Mouse (Mus musculus) adrenal gland, adult 2 months (tissue): Measurements from ENCODE around the gene Hvcn1. TPM values are rescaled to one million over a fixed set of nuclear protein-coding genes. Genes with fewer than 3 reads are reported as not detected.
"Not testable (repeated sequence)": the region's sequence is repeated elsewhere in the genome, so short reads cannot be mapped to it uniquely, and the experiment has no call there.

Experiments used
- DNase-seq: peaks from one replicate; pipeline ENCODE4 v3.0.0; 2021
- polyA plus RNA-seq: library from polyadenylated mRNA; depleted of rRNA; stranded (reverse); fragments of >200 nt; gene quantifications from 2 replicates; pipeline ENCODE4 v1.2.3, GENCODE M21; 2012
- total RNA-seq, 2 experiments: library from RNA; stranded (reverse); gene quantifications; 2 replicates each; pipeline ENCODE4 v1.2.3; 2021

Hvcn1 gene
- total and polyA plus RNA-seq, 3 experiments = 1.8 to 2.5 (median 2.4) TPM

DNA sequence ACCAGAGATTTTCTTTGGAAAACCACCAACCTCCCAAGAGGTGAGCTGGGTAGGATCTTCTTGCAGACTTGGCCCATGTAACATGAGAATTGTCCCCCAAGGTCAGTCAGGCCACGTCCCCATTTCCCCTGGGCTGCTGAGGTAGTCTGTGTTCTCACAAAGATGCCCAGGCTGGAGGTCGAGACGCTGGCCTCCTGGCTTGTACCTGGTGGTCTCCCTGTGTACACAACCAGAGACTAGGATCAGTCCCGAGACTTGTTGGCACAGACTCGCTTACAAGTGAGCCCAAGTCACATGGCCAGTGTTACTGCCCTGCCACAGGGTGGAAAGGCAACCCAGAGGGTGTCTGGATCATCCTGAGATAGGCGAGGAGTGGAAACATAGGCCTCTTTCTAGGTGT lies 4.7 kb upstream of the Hvcn1 start:
- no peak for DNase-seq

DNA sequence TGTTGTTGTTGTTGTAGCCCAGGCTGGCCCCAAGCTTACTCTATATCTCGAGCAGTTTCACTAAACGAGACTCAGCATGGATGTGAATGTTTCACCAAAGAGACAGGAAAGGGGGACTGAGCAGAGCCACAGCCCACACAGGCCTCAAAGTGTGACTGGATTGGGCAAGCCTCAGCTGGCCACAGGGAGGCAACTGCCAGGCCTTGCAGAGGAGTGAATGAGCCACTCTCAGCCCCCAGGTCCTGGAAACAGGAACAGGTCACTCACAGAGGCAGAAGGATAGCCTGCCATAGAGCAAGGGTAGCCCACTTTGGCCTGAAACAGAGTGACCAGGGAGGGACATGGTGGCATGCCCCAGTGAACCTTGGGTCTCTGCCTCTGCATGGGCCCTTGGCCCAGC lies 2.4 kb upstream of the Hvcn1 start:
- DNase-seq = no peak

DNA sequence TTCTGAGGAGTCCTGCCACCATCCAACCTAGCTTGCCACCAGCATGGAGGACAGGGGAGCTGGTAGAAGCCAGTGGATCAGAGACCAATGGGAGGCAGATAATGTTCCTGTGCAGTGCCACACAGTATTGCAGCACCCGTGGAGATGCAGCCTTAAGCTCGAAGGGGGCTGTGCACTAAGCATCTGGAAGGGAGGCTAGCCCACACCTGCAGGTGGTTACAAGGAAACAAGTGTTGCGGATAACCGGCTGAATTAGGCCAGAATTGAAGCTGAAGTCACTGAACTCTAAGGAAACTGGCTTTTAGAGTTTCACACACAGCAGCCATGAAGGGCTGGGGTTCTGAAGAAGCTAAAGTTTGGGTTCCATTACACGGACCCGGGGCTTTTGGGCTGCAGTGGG lies 2.3 kb downstream of the Hvcn1 start:
- no peak for DNase-seq

DNA sequence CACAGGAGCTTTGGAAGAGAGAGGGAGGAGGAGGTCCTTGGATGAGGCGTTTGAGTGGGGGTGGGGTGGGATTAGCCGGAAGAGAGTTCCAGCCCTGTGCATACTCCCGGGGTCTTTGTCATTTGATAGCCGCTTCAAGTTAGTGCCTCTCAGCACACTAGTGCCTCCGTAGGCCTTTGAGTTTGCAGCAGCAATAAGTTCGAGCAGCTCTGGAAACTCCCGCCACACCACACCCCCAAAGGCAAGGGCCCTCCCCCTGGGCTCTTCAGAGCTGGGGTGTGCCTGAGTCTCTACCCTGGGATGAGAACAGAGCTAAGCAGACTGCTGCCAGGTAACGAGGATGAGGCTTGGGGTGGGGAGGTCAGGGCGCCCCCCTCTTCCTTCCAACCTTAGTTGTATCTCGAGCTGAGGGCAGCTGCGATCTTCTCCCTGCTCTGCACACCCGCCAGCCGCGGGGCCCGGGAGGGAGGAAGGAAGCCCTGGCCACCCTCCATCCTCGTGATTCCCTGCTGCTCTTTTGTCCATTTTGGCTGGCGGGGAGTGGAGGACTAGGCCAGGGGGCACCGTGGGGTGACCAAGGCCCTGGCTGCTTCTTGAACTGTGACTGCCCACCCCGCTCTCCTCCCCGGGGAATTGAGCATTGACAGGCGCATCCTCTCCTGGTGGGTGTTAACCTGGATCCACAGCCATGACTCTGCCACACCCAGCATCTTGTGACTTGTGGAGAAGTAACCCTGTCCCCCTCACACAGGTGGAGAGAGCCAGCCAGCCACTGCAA lies 3.2 kb downstream of the Hvcn1 start:
- DNase-seq = peak; percentile 48

DNA sequence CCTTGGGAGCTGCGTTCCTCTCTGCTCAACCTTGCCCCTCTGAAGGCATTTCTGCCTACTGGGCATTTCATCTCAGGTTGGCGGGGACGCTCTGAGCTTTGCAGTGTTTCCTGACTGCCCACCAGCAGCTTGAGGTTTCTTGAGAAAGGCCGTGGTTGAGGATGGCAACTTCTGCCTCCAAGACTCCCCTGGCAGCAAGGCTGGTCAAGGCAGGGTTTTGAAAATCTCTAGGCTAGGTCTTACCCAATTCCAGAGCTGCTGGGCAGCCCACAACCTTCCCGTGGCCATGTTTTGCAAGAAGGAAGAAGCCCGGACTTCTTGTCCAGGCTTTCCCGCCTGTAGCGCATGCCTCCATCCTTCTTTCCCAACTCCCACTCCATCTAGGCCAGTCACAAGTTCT lies 4.3 kb downstream of the Hvcn1 start:
- DNase-seq = no peak

DNA sequence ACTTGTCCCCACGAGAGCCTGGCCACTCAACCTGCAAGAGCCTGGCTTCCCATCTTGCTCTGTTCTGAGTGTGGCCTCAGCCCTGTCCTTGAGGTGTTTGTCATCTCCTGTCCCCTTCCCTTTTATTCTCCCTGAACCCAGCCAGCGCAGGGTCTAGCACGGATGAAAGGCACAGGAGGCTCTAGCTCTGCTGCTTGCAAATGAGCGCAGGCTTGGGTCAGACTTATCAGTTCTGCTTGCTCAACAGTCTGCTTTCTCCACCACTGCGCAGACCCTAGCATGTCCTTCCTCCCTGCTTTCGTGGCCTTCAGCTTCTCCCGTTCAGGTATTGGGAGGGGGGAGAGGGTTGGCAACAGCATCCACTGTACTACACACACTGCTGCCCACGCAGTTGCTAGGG lies 5.5 kb downstream of the Hvcn1 start:
- no peak for DNase-seq

DNA sequence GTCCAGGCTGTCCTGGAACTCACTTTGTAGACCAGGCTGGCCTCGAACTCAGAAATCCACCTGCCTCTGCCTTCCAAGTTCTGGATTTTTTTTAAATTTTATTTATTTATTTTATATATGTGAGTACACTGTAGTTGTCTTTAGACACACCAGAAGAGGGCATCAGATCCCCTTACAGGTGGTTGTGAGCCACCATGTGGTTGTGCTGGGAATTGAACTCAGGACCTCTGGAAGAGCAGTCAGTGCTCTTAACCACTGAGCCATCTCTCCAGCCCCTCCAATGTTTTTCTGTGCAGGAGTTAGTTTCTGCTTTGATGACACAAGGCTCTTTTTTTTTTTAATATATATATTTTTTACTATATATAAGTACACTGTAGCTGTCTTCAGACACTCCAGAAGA lies 6.2 kb downstream of the Hvcn1 start:
- not testable (repeated sequence) for DNase-seq

DNA sequence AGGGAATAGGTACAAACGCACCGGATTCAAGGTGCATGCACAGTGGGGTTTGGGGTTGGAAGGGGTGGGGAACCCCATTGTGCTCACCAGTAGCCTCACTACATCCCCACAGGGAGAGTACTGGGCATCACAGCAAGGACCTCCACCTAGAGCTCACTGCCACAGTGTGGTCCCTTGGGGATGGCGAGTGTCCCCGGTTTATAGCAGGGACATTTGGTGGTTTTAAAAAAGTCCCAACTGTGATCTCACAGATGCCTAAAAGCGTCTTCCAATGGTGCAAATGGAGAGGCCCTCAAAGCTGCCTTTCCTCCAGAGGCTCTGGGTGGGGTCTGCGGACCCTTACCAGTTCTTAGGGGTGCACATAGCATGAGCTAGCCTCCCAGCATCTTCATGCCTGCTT lies 7.3 kb downstream of the Hvcn1 start:
- no peak for DNase-seq

DNA sequence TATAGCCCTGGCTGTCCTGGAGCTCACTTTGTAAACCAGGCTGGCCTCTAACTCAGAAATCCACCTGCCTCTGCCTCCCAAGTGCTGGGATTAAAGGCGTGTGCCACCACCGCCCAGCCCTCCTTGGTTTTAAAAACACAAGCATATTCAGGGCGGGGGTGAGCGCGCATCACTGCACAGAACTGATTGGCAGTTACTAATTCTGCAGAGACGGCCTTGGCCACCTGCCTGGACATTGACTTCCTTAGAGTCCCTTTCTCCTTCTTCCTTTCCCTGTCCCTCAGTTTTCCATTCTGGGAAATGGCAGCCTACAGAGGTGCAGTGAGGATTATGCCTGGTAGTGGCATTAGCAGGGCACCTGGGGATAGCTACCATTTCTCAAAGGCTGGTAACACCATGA lies 11.0 kb downstream of the Hvcn1 start:
- no peak for DNase-seq

DNA sequence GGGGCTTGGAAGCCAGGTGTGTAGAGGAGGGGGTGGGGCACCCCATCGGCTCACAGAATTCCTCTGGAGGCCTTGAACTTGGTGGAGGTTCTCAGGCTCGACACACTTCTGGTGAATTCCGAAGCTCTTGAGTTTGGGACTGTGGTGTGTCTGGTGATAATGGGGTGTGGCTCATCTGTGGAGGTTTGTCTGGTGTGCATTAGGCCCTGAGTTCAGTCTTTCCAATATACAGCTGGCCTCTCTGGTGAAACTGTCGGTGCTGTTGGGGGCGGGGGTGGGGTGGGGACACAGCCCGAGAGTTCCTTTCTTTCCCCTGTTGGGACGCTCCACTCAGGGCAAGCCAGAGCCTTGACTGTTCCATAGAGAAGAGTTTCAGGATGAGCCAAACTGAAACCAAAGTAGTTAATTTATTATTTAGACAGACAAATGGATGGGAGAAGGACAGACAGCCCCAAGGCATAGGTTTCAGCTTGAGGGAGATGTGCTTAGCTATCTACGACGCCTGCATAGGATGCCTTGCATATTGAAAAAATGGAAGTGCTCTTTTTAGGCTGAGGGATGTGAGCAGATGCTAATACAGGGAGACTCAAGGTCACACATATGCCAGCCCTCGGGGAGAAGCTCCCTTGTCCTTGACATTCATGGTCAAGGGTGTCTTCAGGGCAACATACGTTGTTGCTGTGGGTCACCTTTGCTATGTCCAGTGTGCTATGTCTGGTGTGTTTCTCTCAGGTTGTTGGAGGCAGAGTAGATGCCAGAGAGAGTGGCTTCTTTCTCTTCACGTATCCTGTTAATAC lies 11.7 kb downstream of the Hvcn1 start:
- no peak for DNase-seq

DNA sequence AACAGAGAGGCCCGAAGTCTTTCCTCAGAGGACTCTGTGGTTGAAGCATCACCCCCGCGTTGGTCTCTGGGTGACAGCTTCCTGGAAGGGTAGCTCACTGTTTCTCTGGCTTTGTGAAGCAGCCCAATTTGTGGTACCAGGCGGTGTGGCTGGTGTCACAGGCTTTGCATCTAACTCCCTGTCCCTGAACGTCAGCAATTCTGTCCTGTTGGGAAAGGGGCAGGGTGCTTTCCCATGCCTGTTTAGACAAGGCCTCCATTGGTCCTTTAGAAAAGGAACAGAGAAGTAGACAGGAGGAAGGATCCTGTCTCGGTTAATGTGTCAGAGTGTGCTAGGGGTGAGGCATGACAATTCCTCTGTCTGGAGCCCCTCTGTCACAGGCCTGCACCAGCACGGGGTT lies 12.3 kb downstream of the Hvcn1 start:
- DNase-seq = no peak

DNA sequence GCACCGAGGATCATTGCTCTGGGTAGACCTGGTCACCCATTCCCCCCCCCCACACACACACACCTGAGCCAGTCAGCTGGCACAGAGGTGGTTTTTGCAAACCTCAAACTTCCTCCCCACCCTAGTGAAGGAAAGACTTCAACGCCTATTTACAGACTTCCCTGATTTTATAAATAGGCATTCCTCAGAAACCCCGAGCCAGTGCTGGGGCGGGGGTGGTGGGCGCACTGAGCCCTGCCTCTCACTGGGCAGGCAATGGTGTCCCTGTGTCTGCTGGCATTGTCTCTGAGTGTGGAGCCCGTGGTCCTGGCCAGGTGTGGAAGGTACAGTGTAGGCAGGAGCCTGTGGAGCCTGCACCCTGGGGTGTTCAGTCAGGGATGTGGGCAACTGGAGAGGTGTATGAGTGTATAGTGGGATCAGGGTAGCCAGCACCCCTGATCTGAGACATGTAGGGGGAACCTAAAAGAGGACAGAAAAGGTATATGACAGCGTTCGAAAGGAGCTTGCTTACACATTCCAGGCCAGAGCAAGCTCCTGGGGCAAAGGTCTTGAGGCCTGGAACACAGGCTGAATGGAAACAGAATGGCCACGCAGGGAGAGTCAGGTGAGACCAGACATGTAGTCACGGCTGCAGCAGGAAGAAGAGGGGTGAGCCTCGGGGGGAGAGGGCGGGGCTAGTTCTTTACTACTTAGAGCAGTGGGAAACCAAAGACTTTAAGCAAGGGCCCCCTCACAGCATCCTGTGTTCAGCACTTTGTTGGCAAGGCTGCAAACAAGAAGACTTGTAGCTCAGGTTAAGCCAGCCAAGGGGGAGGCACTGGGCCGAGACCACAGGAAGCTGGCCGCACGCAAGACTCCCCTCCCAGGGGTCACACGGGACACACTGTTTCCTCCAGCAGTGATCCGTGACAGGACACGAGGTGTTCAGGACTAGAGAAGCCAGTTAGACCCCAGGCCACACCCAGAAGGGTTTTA lies 13.3 kb downstream of the Hvcn1 start:
- no peak for DNase-seq

DNA sequence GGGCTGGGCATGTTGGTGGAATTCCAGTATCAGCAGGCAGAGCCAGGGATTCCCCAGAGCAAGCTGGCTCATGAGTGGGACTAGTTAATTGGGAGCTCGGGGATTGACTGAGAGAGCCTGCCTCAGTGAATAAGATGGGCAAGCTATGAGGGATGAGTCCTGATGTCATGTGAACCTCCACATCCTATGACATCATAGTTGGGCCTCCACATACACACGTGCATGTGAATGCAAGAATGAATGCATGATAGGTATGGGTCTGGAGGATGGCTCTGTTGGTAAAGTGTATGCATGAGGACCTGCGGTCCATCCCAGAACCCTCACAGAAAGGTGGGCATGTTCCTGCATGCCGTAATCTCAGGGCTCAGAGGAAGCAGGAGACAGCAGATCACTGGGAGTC lies 14.5 kb downstream of the Hvcn1 start:
- no peak for DNase-seq

DNA sequence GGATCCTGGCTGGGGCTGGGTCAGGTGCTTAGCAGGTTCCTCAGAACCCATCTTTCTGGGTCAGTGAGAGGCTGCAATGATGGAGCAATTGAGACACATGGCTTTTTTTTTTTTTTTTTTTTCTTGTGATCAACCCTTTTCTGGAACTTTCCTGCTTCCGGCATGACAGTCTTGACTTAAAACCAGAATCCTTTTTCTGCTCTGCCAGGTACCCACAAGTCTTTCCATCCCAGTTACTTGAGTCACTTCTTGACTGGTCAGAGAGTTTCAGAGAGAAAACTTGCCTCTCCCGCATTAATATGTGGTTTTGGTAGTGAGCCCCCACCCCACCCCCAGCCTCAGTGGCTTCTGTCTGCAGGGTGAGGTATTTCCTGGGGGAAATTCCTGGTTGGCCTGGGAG lies 17.7 kb downstream of the Hvcn1 start:
- no peak for DNase-seq

DNA sequence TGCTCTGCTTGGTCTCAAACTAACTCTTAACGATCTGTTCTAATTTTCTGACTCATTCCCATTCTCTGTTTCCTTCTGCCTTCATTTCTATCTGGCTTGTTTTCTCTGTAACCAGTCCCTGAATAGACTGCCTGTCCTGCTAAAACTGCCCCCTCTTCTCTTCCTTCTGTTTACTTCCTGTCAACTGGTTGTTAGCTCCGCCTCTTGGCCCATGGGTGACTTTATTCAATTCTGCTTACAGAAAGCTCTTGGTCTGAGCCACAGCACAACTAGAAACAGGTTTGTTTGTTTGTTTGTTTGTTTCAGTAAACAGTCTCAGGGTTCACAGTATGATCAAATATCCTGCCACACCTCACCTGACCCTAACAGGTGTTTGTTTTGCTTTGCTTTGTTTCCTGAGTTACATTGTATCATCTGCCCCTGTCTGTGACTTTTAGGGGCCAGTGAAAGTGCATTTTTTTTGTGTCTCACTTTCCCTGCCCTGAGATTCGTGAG lies 21.7 kb downstream of the Hvcn1 start:
- DNase-seq = no peak

DNA sequence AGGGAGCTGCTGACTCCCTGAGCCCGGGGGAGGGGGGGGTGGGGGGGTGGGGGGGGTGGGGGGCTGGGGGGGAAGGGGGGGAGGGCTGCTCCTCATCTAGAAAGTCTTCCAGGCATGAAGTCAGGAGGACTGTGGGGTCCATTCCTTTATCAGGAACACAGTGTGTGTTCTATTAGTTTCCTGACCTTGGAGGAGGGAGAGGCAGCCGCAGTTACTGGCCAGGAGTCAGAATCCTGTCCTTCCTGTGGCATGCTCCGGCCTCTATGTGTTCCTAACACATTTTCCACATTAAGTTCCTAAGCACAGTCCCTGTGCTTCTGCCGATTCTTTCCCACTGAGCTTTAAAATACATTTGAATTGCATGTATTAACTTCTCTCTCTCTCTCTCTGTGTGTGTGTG lies 22.2 kb downstream of the Hvcn1 start:
- DNase-seq = no peak

DNA sequence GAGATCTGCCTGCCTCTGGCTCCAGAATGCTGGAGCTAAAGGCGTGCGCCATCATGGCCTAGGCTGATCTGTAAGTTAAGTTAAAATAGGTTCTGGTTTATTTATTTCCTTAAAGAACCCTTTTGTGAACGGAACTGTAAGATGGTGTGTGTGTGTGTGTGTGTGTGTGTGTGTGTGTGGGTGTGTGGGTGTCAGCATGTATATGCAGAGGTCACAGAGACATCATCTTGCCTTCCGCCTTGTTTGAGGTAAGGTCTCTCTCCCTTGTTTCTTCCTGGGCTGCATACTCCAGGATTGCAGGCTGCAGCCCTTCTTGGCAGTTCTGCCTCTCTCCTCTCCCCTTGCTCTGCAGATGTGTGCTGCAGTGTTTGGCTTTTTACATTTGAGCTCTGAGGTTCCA lies 24.2 kb downstream of the Hvcn1 start:
- no peak for DNase-seq

DNA sequence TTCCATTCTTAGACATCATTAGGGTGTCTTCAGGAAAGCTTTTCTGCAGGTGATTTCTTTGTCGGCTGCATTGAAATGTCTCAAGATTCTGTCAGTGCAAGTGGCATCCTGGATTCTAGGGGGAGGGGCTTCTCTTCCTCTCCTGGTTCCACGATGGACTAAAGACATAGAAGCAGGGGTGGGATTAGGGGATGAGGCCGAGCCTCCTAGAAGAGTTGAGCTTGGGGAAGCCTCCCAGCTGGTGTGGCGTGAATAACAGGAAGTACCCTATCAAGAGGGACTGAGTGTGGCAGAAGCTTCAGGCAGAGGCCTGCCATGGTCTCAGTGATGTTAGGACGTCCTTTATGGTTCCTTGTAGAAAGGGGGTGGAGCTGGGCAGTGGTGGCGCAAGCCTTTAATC lies 24.8 kb downstream of the Hvcn1 start:
- DNase-seq = no peak

DNA sequence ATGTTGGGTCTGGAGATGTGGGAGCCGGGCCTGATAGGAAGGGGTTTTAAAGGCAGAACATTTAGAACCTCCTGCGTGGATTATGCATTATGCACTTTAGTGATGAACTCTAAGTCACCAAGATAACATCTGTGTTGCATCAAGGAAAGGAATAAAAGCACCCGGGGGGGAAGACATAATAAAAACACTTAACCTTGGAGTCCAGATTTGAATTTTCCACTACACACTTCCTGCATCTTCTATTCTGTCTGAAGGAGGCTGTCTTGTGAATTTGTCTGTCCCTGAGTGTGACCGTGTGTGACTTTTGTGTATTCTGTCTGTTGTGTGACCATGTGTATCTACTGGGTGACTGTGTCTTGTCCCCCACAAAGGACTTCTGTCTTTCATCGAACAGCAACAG lies 25.4 kb downstream of the Hvcn1 start:
- no peak for DNase-seq

DNA sequence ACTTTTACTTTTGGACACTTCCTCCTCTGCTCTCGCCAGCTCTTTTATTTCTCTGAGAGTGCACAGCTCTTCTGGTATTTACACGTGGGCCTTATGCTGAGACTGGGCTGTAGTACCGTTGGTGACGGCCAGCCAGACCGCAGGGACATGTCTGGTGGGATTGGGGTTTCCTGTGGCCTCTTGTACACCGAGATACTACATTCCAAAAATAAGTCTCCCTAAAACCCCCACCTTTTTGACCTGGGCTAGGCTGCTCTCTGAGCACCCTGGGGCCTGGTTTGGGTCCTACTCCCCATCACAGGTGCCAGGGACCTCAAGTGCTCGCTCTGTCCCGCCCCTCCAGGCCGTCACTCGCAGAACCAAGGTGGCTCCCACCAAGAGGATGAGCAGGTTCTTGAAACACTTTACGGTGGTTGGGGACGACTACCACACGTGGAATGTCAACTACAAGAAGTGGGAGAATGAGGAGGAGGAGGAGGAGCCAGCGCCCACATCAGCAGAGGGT lies 26.5 kb downstream of the Hvcn1 start:
- no peak for DNase-seq

DNA sequence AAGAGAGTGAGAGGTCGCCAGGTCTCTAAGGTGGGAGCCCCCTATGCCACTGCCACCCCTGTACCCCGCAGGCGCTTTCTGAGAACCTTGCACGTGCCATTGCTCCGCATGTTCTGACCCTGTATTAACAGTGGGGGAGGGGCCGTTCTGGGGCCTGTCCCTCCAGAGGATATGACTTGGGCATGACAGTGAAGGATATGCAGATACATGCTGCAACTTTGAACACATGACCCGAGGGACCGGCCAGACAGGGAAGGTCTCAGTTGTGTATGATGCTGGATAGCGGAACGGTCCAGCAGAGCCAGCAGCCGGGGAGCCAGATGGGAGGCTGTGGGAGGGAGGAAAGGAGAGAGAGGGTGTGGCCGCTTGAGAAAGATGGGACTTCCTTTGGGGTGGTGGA lies 27.1 kb downstream of the Hvcn1 start:
- DNase-seq = no peak
